Mouse (Mus musculus) stomach, embryonic 16.5 days (tissue): Measurements from ENCODE around the gene Ccm2. TPM values are rescaled to one million over a fixed set of nuclear protein-coding genes. Genes with fewer than 3 reads are reported as not detected.

Experiments used
- ATAC-seq: fragments of 200-750 bp; cut with Nextera tagmentation; 2 replicates; pipeline ENCODE4 v1.8.0; 2017; ENCODE audit warnings: moderate number of reproducible peaks, moderate TSS enrichment; ENCODE audit not compliant: insufficient read depth, low FRiP score
- H3K27ac ChIP-seq: fragments of 300-500 bp; sonication (generic); 2 replicates; pipeline ENCODE4 v1.5.1; 2014; ENCODE audit warnings: low read length
- H3K27me3 ChIP-seq: fragments of 300-500 bp; sonication (generic); 2 replicates; pipeline ENCODE4 v1.6.1; 2014; ENCODE audit warnings: low read length, control low read depth, mixed read lengths; ENCODE audit not compliant: control insufficient read depth, insufficient read depth
- H3K36me3 ChIP-seq: fragments of 300-500 bp; sonication (generic); 2 replicates; pipeline ENCODE4 v1.6.1; 2014; ENCODE audit warnings: low read length; ENCODE audit not compliant: control insufficient read depth, insufficient read depth
- H3K4me1 ChIP-seq: fragments of 300-500 bp; sonication (generic); 2 replicates; pipeline ENCODE4 v1.6.1; 2014; ENCODE audit warnings: low read length, control low read depth, mixed read lengths; ENCODE audit not compliant: control insufficient read depth, insufficient read depth
- H3K4me2 ChIP-seq: fragments of 300-500 bp; sonication (generic); 2 replicates; pipeline ENCODE4 v1.6.1; 2014; ENCODE audit warnings: low read depth, low read length, mixed read lengths
- H3K4me3 ChIP-seq: fragments of 300-500 bp; sonication (generic); replicated peaks from 2 replicates; pipeline ENCODE4 v1.5.1; 2014; ENCODE audit warnings: mild to moderate bottlenecking, low read length
- H3K9ac ChIP-seq: fragments of 300-500 bp; sonication (generic); 2 replicates; pipeline ENCODE4 v1.6.1; 2014; ENCODE audit warnings: low read length
- H3K9me3 ChIP-seq: fragments of 300-500 bp; sonication (generic); replicated peaks from 2 replicates; pipeline ENCODE4 v1.6.1; 2016; ENCODE audit warnings: low read length, control low read depth; ENCODE audit not compliant: control insufficient read depth
- WGBS: fragments of 180-500 bp; shearing (Covaris S2); extraction: QIAGEN DNeasy Blood & Tissue Kit; methylation state at CpG from one replicate; pipeline ENCODE4 v1.1.7; 2014; 5-methylcytosine and 5-hydroxymethylcytosine counted together
- polyA plus RNA-seq: library from polyadenylated mRNA; unstranded; fragments of >200 nt; fragmentation: Nextera tagmentation; extraction: Ambion mirVana; gene quantifications from 2 replicates; pipeline ENCODE4 v1.2.1, GENCODE M21; 2015

The Ccm2 gene
- polyA plus RNA-seq, 1 experiment from 2014 or later: 66.5 TPM

- Histone ChIP-seq H3K9me3 (no peaks in the 10 kb centered on the region), H3K9ac (peak within 1 kb of the TSS; percentile 81), H3K36me3 (0 out of 2 replicates have a peak, but pooled peaks cover 9% of the 10 kb centered on the region), H3K4me1 (peaks cover 19% of the 10 kb centered on the region), H3K4me3 (peak within 1 kb of the TSS; percentile 58), H3K4me2 (peak within 1 kb of the TSS; percentile 98), H3K27ac (peak within 1 kb of the TSS; percentile 88), H3K27me3 (no peaks in the 10 kb centered on the region)
- peak; percentile 94 for ATAC-seq
- under 1% methylated on average over 66 of the region's 66 CpGs for WGBS
Measured at GRCm38 (mm10) chr11:6625478-6626387, 79.0 kb downstream of the Ccm2 start, which contains the start of gene Tbrg4. TSS of gene Tbrg4 (minus strand) at chr11:6626067.

DNA sequence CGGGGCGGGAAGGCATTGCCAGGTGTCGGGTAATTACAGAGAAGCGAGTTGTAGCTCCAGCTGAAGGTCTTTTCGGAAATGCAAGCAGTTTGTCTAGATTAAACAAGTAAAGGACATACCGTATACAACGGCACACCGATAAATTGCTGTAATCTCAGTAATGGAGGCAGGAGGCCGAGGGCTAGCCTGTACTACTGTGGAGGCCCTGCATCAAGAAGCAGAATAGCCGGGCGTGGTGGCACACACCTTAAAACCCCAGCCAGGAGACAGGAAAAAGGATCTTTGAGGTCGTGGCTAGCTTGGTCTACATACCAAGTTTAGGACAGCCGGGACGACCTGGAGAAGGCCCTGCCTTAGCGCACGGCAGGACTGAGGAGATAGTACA is 79.7 kb downstream of the Ccm2 start:
- Histone ChIP-seq H3K4me1 (peaks cover 19% of the 10 kb centered on the region), H3K9ac (peak overlapping the region; percentile 81), H3K27me3 (no peaks in the 10 kb centered on the region), H3K4me2 (peak overlapping the region; percentile 98), H3K9me3 (no peaks in the 10 kb centered on the region), H3K36me3 (0 out of 2 replicates have a peak, but pooled peaks cover 9% of the 10 kb centered on the region), H3K27ac (peak overlapping the region; percentile 88), H3K4me3 (peak overlapping the region; percentile 58)
- WGBS: 14% methylated on average over 16 of the region's 16 CpGs
- ATAC-seq: no peak

- no peaks in the 10 kb centered on the region for H3K27me3 ChIP-seq
- 75% methylated on average over 4 of the region's 4 CpGs for WGBS
- no peak overlapping the region for H3K27ac ChIP-seq
- 0 out of 2 replicates have a peak, but pooled peaks cover 9% of the 10 kb centered on the region for H3K36me3 ChIP-seq
- H3K4me3 ChIP-seq: no peak overlapping the region
- no peak overlapping the region for H3K4me2 ChIP-seq
- H3K9ac ChIP-seq: no peak overlapping the region
- ATAC-seq: no peak
- H3K9me3 ChIP-seq: no peaks in the 10 kb centered on the region
- H3K4me1 ChIP-seq: peaks cover 19% of the 10 kb centered on the region
Measured at GRCm38 (mm10) chr11:6627731-6628130, 81.0 kb downstream of the Ccm2 start.

GRCm38 (mm10) chr11:6628568-6628967 is 81.9 kb downstream of the Ccm2 start:
- 0 out of 2 replicates have a peak, but pooled peaks cover 2% of the 10 kb centered on the region for H3K36me3 ChIP-seq
- H3K4me1 ChIP-seq: peaks cover 19% of the 10 kb centered on the region
- no peaks in the 10 kb centered on the region for H3K27me3 ChIP-seq
- no peak for ATAC-seq
- H3K4me2 ChIP-seq: no peak overlapping the region
- no peaks in the 10 kb centered on the region for H3K9me3 ChIP-seq
- 26% methylated on average over 4 of the region's 4 CpGs for WGBS
- H3K9ac ChIP-seq: no peak overlapping the region
- no peak overlapping the region for H3K4me3 ChIP-seq
- H3K27ac ChIP-seq: no peak overlapping the region

- peaks cover 9% of the 10 kb centered on the region for H3K4me1 ChIP-seq
- H3K4me2 ChIP-seq: no peak overlapping the region
- no peaks in the 10 kb centered on the region for H3K27me3 ChIP-seq
- H3K9me3 ChIP-seq: no peaks in the 10 kb centered on the region
- no peak for ATAC-seq
- H3K27ac ChIP-seq: no peak overlapping the region
- no peak overlapping the region for H3K4me3 ChIP-seq
- no peaks in the 10 kb centered on the region for H3K36me3 ChIP-seq
- H3K9ac ChIP-seq: no peak overlapping the region
Measured at GRCm38 (mm10) chr11:6629655-6630054, 83.0 kb downstream of the Ccm2 start.

- Histone ChIP-seq H3K4me1 (no peaks in the 10 kb centered on the region), H3K36me3 (no peaks in the 10 kb centered on the region), H3K27me3 (no peaks in the 10 kb centered on the region), H3K27ac (no peak overlapping the region), H3K9ac (no peak overlapping the region), H3K4me2 (no peak overlapping the region), H3K9me3 (no peaks in the 10 kb centered on the region), H3K4me3 (no peak overlapping the region)
- WGBS: 72% methylated on average over 8 of the region's 8 CpGs
- ATAC-seq: no peak
Measured at GRCm38 (mm10) chr11:6636150-6636549, 89.5 kb downstream of the Ccm2 start.

GRCm38 (mm10) chr11:6638537-6638936 is 91.8 kb downstream of the Ccm2 start, which contains the start of gene Wap:
TSS of gene Wap (minus strand) at chr11:6638637.
- 84% methylated on average over 4 of the region's 4 CpGs for whole genome bisulfite sequencing
- H3K9ac ChIP-seq: no peak within 1 kb of the TSS
- no peaks in the 10 kb centered on the region for H3K9me3 ChIP-seq
- H3K27ac ChIP-seq: no peak within 1 kb of the TSS
- ATAC-seq: no peak
- no peak within 1 kb of the TSS for H3K4me3 ChIP-seq
- H3K27me3 ChIP-seq: no peaks in the 10 kb centered on the region
- no peaks in the 10 kb centered on the region for H3K4me1 ChIP-seq
- H3K4me2 ChIP-seq: no peak within 1 kb of the TSS
- H3K36me3 ChIP-seq: no peaks in the 10 kb centered on the region

GRCm38 (mm10) chr11:6639072-6639471 is 92.4 kb downstream of the Ccm2 start:
- H3K4me2 ChIP-seq: no peak overlapping the region
- no peak overlapping the region for H3K4me3 ChIP-seq
- no peaks in the 10 kb centered on the region for H3K27me3 ChIP-seq
- no peaks in the 10 kb centered on the region for H3K4me1 ChIP-seq
- 73% methylated on average over 6 of the region's 6 CpGs for WGBS
- no peak overlapping the region for H3K27ac ChIP-seq
- no peak overlapping the region for H3K9ac ChIP-seq
- no peaks in the 10 kb centered on the region for H3K9me3 ChIP-seq
- no peaks in the 10 kb centered on the region for H3K36me3 ChIP-seq
- ATAC-seq: no peak

GRCm38 (mm10) chr11:6644566-6644965 is 97.9 kb downstream of the Ccm2 start:
- H3K27ac ChIP-seq: no peak overlapping the region
- 74% methylated on average over 6 of the region's 6 CpGs for WGBS
- no peaks in the 10 kb centered on the region for H3K27me3 ChIP-seq
- H3K9me3 ChIP-seq: no peaks in the 10 kb centered on the region
- no peak overlapping the region for H3K4me2 ChIP-seq
- H3K9ac ChIP-seq: no peak overlapping the region
- no peak overlapping the region for H3K4me3 ChIP-seq
- no peak for ATAC-seq
- no peaks in the 10 kb centered on the region for H3K4me1 ChIP-seq
- no peaks in the 10 kb centered on the region for H3K36me3 ChIP-seq
